Mouse (Mus musculus) embryonic fibroblast, embryonic 13.5 days (primary cell): ENCODE measurements around the gene Sap30bp.

Experiments
- CTCF ChIP-seq: IDR thresholded peaks from 2 replicates; pipeline ENCODE4 v1.5.1; 2011; ENCODE audit warnings: mild to moderate bottlenecking, control low read depth, low read length, moderate library complexity, borderline replicate concordance; ENCODE audit not compliant: insufficient read depth
- POLR2A ChIP-seq: IDR thresholded peaks from 2 replicates; pipeline ENCODE4 v1.6.1; 2011; ENCODE audit warnings: low read depth, mild to moderate bottlenecking, control low read depth, low read length, moderate library complexity

- TF ChIP-seq CTCF (no peak), POLR2A (no peak)
Measured at GRCm38 (mm10) chr11:116008832-116009375, 75.8 kb downstream of the Sap30bp start.
